Mouse (Mus musculus) right cerebral cortex, postnatal 36 days (tissue): Measurements from ENCODE around the gene Slc25a30.

Source experiments
- DNase-seq, 2 experiments: peaks; one replicate each; pipeline ENCODE4 v3.0.0; 2022; ENCODE audit warnings: low spot score in 2 of 2, mixed read lengths in 1 of 2

Gene Slc25a30

GRCm38 (mm10) chr14:75747960-75748359, 38.9 kb downstream of the Slc25a30 start:
- DNase-seq: no peak

- DNase-seq: no peak
These were observed 44.9 kb downstream of the Slc25a30 start for GRCm38 (mm10) chr14:75741904-75742303.

GRCm38 (mm10) chr14:75735597-75735996, 51.2 kb downstream of the Slc25a30 start:
- no peak for DNase-seq

GRCm38 (mm10) chr14:75732631-75733030, 54.2 kb downstream of the Slc25a30 start:
- no peak for DNase-seq

- no peak for DNase-seq
These were observed 55.5 kb downstream of the Slc25a30 start for GRCm38 (mm10) chr14:75731361-75731760.

- DNase-seq: no peak
These were observed 58.7 kb downstream of the Slc25a30 start for GRCm38 (mm10) chr14:75728111-75728510.

- no peak for DNase-seq
These were observed 59.8 kb downstream of the Slc25a30 start for GRCm38 (mm10) chr14:75727046-75727445.

- DNase-seq: no peak
These were observed 64.0 kb downstream of the Slc25a30 start for GRCm38 (mm10) chr14:75722816-75723215.

GRCm38 (mm10) chr14:75721977-75722563, 64.8 kb downstream of the Slc25a30 start:
- peak in 1 of 2 experiments; percentile 42 for DNase-seq

GRCm38 (mm10) chr14:75720121-75720520, 66.7 kb downstream of the Slc25a30 start:
- DNase-seq: no peak

- DNase-seq: no peak
These were observed 70.4 kb downstream of the Slc25a30 start for GRCm38 (mm10) chr14:75716410-75716809.

- DNase-seq: no peak
These were observed 73.2 kb downstream of the Slc25a30 start for GRCm38 (mm10) chr14:75713661-75714060.

- DNase-seq: peak in 1 of 2 experiments; percentile 12
These were observed 74.2 kb downstream of the Slc25a30 start for GRCm38 (mm10) chr14:75712687-75713086.

GRCm38 (mm10) chr14:75711731-75712130, 75.1 kb downstream of the Slc25a30 start:
- DNase-seq: no peak
